Mouse (Mus musculus) retina, postnatal 1 day (tissue): Measurements from ENCODE around the gene Azi2.

Experiments
- DNase-seq: peaks from one replicate; pipeline ENCODE4 v3.0.0-alpha.2; 2012

The Azi2 gene

GRCm38 (mm10) chr9:118040218-118041021 lies at the start of gene Azi2:
Azi2 (plus strand) TSS chr9:118040499.
- DNase-seq, result peak; percentile 99

DNA sequence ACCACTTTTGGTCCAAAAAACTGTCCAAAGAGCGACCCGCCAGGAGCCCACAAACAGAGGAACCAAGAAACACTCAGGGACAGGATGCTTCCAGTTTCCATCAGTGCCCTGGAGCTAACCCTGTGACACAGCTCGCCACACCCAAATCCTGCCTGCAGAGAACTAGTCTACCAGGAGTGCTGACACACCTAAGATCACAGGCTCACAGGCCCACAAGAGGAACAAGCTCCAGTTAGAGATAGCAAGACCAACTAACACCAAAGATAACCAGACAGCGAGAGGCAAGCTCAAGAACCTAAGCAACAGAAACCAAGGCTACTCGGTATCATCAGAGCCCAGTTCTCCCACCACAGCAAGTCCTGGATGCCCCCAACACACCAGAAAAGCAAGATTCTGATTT lies 43.7 kb upstream of the Azi2 start:
- no peak for DNase-seq

GRCm38 (mm10) chr9:118001488-118001887 lies 38.8 kb upstream of the Azi2 start:
- no peak for DNase-seq

GRCm38 (mm10) chr9:118003218-118003886 lies 36.9 kb upstream of the Azi2 start:
- DNase-seq, result no peak

DNA sequence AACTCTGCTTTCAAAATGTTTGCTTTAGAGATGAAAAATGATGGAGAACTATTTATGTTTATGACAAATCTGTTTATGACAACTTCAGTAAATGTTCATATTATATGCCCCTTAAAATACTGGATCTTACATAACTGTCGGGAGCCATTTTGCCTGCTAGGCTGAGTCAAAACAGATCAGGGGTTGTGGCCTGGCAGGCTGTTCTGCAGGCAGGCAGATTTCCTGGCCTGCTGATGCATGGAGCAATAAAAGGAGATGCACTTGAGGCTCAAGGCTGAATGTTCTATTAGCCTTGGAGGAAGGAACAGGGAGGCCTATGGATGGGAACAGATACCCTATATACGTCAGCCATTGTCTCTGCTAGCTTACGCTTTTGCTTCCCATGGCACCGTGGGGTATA lies 36.4 kb upstream of the Azi2 start:
- no peak for DNase-seq

GRCm38 (mm10) chr9:118012928-118013327 lies 27.4 kb upstream of the Azi2 start:
- no peak for DNase-seq

DNA sequence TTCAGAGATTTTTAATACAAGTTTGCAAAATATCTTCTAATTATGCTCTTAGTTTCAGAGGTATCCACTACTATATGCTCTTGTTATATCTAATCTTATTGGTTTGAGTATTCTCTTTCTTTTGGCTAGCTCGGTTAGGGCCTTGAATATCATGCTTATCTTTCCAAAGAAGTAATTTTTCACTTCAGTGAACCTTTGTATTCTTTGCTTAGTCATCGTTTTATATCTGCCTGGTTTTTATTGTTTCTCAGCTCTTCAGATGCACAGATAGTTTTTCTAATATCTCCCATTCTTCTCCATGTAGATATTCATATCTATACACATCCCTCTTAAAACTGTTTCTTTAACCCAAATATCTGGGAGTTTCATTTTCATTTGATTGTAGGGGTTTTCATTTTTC lies 15.3 kb upstream of the Azi2 start:
- no peak for DNase-seq

GRCm38 (mm10) chr9:118029490-118029889 lies 10.8 kb upstream of the Azi2 start:
- no peak for DNase-seq

- DNase-seq, result no peak
These were observed 10.0 kb upstream of the Azi2 start for GRCm38 (mm10) chr9:118030252-118030651.

DNA sequence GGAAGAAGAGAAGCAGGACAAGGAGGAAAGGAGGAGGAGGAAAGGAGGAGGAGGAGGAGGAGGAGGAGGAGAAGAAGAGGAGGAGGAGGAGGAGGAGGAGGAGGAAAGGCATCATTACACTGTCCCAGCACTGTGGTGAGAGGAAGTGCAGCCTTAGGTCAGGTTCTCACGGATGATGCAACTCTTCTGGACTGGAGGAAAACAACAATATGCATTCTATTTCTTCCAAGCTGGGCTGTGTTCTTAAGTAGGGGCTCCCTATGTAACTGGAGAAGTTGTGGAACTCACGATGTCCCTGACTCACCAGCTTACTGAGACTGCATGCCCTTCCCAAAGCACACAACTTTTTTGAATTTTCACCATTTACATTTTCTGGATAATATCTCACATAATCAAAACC lies 8.6 kb upstream of the Azi2 start:
- no peak for DNase-seq

GRCm38 (mm10) chr9:118034990-118035389 lies 5.3 kb upstream of the Azi2 start:
- DNase-seq, result no peak

DNA sequence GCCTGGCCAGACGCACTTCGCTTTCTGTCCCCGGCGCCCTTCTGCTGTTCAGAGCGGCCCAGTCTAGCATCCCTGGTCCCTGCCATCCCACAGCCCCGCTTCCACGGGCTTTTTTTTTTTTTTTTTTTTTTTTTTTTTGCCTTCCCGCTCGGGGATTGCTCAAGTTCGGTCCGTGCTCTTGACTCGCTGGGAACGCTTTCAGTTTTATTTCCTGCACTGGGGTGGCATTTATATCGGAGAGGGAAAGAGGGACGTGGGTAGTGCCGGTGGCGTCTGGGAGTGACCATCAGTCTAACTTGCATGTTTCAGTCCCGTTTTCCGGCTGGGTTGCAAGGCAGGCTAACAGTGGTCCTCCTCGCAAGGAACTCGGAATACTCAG lies 712 bp downstream of the Azi2 start:
- no peak for DNase-seq

DNA sequence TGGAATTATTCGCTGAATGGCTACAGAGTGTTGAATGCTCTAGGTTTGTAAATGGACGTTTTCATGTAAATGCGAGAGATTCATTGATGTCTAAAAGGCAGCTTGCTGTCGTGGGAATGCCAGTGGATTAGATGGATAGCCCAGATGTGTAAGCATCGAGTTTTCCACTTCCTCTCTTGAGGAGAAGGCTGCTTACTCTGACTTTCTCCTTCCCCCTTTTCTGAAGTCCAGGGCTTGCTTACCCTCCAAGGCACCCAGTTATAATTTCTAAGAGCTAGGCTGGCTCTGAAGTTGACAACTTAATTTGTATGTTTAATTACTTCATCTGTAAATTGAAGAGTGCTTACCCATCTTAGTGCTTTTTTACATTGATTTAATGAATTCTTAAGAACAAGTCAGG lies 1.3 kb downstream of the Azi2 start:
- no peak for DNase-seq

DNA sequence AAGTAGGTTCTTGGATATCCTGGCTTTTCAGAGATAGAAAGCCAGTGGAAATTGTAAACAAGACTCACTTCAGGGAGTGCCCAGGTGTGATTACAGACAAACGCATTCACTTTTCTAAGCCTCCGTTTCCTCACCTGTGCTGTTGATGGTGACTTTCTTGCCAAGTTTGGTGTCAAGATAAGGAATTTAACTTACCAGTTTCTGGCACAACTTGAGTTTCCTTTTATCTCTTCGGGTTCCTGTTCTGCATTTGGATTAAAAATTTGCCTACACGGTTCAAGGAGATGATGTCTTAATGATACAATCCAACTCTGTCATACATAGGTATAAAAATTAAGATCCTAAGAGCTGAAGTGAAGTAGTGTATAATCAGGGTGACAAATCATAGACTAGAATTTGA lies 2.4 kb downstream of the Azi2 start:
- DNase-seq, result no peak

GRCm38 (mm10) chr9:118043581-118043980 lies 3.3 kb downstream of the Azi2 start:
- DNase-seq, result no peak

DNA sequence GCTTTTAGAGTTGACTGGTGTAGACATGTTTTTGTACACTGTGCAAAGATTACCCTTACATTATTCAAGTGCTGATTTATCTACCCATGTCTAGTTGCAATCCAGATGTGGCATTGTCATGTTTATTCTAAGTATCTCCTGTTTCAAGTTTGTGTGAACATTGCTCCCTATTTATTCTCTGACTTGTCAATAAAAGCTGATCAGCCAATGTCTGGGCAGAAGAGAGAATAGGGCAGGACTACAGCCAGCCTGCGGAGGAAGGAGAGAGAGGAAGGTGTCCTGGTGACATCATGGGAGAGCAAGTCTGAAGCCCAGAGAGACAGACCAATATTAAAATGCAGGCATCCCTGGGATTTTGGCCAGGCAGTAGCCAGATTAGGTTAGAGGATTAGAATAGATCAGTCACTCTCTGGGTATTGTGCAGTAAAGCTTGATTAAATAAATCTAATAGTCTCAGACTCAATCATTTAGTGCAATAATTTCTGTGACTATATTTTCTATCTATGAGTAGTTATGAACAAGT lies 4.8 kb downstream of the Azi2 start:
- peak; percentile 18 for DNase-seq

- DNase-seq, result peak; percentile 68
These were observed 13.0 kb downstream of the Azi2 start for GRCm38 (mm10) chr9:118053286-118053685.

DNA sequence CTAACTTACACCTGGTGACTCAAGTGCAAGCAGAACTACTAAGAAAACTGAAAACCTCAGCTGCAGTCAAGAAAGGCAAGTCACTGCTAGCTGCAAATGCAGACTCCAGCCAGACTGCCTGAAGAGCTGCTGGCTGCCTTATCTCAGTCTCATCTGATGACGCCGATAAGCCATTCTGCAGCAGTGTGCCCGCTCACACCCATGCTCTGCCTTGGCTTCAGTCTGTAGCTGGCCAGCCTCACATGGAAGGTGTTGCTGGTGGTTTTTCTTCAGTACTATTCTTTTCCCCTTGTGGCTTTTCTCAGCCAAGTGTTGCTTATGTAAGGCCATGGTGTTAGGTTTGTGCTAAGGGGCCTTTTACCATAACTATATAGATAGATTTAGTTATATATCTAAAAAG lies 18.8 kb downstream of the Azi2 start:
- DNase-seq, result no peak

- DNase-seq, result no peak
These were observed 30.1 kb downstream of the Azi2 start for GRCm38 (mm10) chr9:118070442-118070841.

DNA sequence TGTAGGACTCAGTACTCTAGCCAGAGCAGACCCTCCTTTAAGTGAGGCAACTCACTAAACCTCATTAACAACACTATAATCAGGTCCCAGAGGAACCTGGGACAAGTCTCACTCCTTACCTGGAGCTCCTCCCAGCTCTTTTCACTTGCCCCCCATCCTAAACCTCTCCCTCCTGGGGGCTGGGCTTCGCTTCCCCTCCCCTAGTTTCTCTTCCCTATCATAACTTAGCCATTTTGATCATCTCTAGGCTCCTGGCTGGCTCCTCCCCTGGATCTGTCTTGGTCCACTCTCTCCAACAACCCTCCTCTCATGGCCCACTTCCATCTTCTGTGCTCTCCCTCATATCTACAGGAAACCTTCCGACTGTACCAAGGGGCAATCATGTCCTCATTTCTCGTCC lies 31.0 kb downstream of the Azi2 start:
- no peak for DNase-seq

GRCm38 (mm10) chr9:118072101-118072500 lies 31.8 kb downstream of the Azi2 start:
- DNase-seq, result no peak

GRCm38 (mm10) chr9:118073358-118073757 lies 33.1 kb downstream of the Azi2 start:
- no peak for DNase-seq

- DNase-seq, result peak; percentile 22
These were observed 42.5 kb downstream of the Azi2 start for GRCm38 (mm10) chr9:118082575-118083431.
